Mouse (Mus musculus) intestine, embryonic 16.5 days (tissue): ENCODE measurements around the gene Pno1. TPM values are rescaled to one million over a fixed set of nuclear protein-coding genes. Genes with fewer than 3 reads are reported as not detected.

ENCODE experiments used
- ATAC-seq: fragments of 200-750 bp; cut with Nextera tagmentation; 2 replicates; pipeline ENCODE4 v1.8.0; 2017; ENCODE audit warnings: moderate TSS enrichment, moderate library complexity
- H3K27ac ChIP-seq: fragments of 300-500 bp; sonication (generic); 2 replicates; pipeline ENCODE4 v1.5.1; 2014; ENCODE audit warnings: mild to moderate bottlenecking, low read length
- H3K27me3 ChIP-seq: fragments of 300-500 bp; sonication (generic); replicated peaks from 2 replicates; pipeline ENCODE4 v1.6.1; 2014; ENCODE audit warnings: low read length, control low read depth, mixed read lengths; ENCODE audit not compliant: control insufficient read depth, insufficient read depth
- H3K36me3 ChIP-seq: fragments of 300-500 bp; sonication (generic); 2 replicates; pipeline ENCODE4 v1.6.1; 2014; ENCODE audit warnings: low read length, control low read depth; ENCODE audit not compliant: control insufficient read depth, insufficient read depth
- H3K4me1 ChIP-seq: fragments of 300-500 bp; sonication (generic); 2 replicates; pipeline ENCODE4 v1.6.1; 2014; ENCODE audit warnings: low read length, control low read depth, mixed read lengths; ENCODE audit not compliant: control insufficient read depth, insufficient read depth
- H3K4me2 ChIP-seq: fragments of 300-500 bp; sonication (generic); 2 replicates; pipeline ENCODE4 v1.6.1; 2014; ENCODE audit warnings: low read depth, low read length, control low read depth
- H3K4me3 ChIP-seq: fragments of 300-500 bp; sonication (generic); 2 replicates; pipeline ENCODE4 v1.5.1; 2014; ENCODE audit warnings: mild to moderate bottlenecking, low read length
- H3K9ac ChIP-seq: fragments of 300-500 bp; sonication (generic); 2 replicates; pipeline ENCODE4 v1.6.1; 2014; ENCODE audit warnings: low read depth, low read length
- H3K9me3 ChIP-seq: fragments of 300-500 bp; sonication (generic); 2 replicates; pipeline ENCODE4 v1.6.1; 2016; ENCODE audit warnings: low read length, control low read depth; ENCODE audit not compliant: control insufficient read depth
- WGBS: fragments of 180-500 bp; shearing (Covaris S2); extraction: QIAGEN DNeasy Blood & Tissue Kit; methylation state at CpG from one replicate; pipeline ENCODE4 v1.1.7; 2014; 5-methylcytosine and 5-hydroxymethylcytosine counted together
- polyA plus RNA-seq: library from polyadenylated mRNA; unstranded; fragments of >200 nt; fragmentation: Nextera tagmentation; extraction: Ambion mirVana; gene quantifications from 2 replicates; pipeline ENCODE4 v1.2.1, GENCODE M21; 2015

Gene Pno1
- polyA plus RNA-seq, 1 experiment from 2014 or later, result 76.8 TPM

DNA sequence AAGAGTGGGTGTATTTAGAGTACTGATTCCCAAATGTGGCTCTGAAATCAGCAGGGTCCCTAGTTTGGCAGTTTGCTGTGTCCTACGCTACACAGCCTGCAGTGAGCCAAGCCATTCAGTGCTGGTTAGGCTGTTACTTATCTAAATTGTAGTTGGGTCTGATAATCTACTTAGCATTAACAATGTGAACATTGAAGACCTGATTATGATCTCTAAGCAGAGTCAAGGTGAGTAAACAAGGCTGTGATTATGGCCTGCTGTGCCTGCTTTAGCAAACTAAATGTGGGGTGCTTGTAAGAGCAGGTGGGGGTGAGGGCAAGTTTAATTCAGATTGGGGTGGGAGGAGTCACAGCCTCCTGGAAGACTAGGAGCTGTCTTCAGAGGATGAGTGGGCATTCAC lies 47.4 kb downstream of the Pno1 start:
- no peak overlapping the region for H3K9ac ChIP-seq
- H3K27ac ChIP-seq, result peak overlapping the region; percentile 30
- H3K9me3 ChIP-seq, result no peaks in the 10 kb centered on the region
- H3K4me1 ChIP-seq, result peaks cover 35% of the 10 kb centered on the region
- 69% methylated on average over 1 of the region's 1 CpGs for WGBS
- no peaks in the 10 kb centered on the region for H3K36me3 ChIP-seq
- H3K4me3 ChIP-seq, result no peak overlapping the region
- ATAC-seq, result peak; percentile 30
- H3K4me2 ChIP-seq, result peak overlapping the region; percentile 4; the same call in 1 of the 2 replicates
- no peaks in the 10 kb centered on the region for H3K27me3 ChIP-seq

DNA sequence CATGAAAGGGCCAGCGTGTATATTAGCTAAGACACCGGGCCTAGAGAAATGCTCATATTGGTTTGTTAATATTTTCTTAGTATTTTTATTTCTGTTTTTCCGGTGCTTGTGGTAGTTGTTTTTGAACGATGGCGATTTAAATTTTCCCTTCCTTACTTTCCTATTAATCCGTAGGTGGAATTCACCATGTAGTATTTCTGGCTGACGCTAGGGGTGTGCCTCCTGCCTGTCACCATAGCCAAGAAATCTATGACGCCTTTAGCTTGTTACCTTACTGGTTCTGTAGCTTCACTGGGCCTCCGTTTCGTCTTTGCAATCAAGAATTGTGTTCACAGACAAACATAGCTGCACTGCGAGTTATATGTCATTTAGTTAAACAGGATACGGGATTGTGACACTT lies 51.1 kb downstream of the Pno1 start:
- H3K4me1 ChIP-seq, result peaks cover 27% of the 10 kb centered on the region
- 1% methylated on average over 12 of the region's 12 CpGs for WGBS

DNA sequence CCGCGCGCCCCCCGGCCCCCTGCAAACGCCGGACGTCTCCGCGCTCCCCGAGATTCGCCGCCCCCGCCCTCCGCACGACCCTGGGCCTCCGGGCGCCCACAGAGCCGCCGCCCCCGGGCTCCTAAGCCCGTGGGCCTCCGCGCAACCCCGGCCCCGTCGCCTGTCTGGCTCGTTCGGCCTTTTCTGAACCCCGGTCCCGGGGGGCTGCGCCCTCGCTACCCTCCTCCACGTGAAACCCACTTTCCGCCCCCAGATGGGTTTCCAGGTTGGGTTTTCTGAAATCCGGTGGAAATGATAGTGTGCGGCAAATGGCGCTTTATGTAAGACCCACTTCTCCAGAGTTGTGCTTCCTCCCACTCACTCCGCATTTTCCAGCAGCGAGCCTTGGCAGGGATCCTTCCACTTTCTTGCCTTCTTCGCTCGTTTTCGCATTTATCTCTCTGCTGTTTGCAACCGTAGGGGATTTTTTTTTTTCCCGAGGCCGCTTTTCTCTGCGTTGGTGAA lies 51.6 kb downstream of the Pno1 start:
- Histone ChIP-seq H3K9ac (peak overlapping the region; percentile 99), H3K4me3 (peak overlapping the region; percentile 81), H3K36me3 (no peaks in the 10 kb centered on the region), H3K4me2 (peak overlapping the region; percentile 63), H3K27ac (peak overlapping the region; percentile 97), H3K4me1 (peaks cover 26% of the 10 kb centered on the region), H3K27me3 (no peaks in the 10 kb centered on the region), H3K9me3 (no peaks in the 10 kb centered on the region)
- peak; percentile 28 for ATAC-seq
- WGBS, result 1% methylated on average over 46 of the region's 46 CpGs

More for the DNA sequence above, 51.1 kb downstream of the Pno1 start:
- no peaks in the 10 kb centered on the region for H3K36me3 ChIP-seq
- no peak for ATAC-seq
- no peaks in the 10 kb centered on the region for H3K9me3 ChIP-seq
- H3K4me2 ChIP-seq, result peak overlapping the region; percentile 63
- peak overlapping the region; percentile 99 for H3K9ac ChIP-seq
- H3K27me3 ChIP-seq, result no peaks in the 10 kb centered on the region
- peak overlapping the region; percentile 81 for H3K4me3 ChIP-seq
- H3K27ac ChIP-seq, result peak overlapping the region; percentile 97

DNA sequence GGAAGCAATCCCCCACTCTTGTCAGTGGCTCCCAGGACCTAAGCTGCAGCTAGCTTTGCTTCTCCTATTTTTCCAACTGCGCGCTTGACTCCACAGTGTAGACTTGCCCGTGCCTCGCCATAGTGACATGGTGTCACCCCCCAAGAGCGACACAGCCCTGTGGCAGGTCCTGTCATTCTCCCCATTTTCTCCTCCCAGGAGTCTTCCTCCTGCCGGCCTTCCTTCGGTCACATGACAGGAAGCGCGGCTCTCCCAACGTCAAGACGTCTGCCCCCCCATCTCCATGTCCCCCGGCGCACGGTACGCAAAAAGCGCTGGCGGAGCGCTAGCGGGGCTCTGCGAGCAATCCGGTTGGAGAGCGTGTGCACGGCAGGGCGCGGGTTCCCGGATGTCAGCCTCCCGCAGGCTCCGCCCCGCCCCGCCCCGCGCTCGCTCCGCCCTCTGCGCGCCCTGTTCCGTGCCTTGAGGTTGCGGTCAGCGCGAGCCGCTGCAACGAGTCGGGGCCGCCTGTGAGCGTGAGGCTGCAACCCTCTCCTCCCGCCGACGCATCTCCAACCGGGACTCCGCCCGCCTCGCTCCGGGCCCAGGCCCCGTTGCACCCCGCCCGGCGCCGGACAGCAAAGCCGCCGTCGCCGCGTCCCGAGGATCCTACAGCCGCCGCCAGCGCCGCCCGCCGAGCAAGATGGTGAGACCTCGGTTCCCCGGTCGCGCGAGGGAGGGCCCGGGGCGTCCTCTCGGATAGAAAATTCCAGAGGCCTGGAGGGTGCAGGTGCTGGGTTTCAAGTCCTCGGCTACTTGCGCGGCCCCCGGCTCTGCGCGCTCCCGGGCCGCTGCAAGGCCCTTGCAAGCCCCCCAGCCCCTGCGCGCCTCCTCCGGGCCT lies 52.3 kb downstream of the Pno1 start, which contains the start of gene Ppp3r1:
Gene Ppp3r1 (plus strand): TSS at position 406 of the 880 bp plus-strand sequence.
- peak within 1 kb of the TSS; percentile 97 for H3K27ac ChIP-seq
- peak within 1 kb of the TSS; percentile 99 for H3K9ac ChIP-seq
- H3K9me3 ChIP-seq, result no peaks in the 10 kb centered on the region
- WGBS, result under 1% methylated on average over 80 of the region's 89 CpGs
- H3K4me3 ChIP-seq, result peak within 1 kb of the TSS; percentile 81
- peak; percentile 97 for ATAC-seq
- H3K4me2 ChIP-seq, result peak within 1 kb of the TSS; percentile 63
- no peaks in the 10 kb centered on the region for H3K27me3 ChIP-seq
- H3K4me1 ChIP-seq, result peaks cover 23% of the 10 kb centered on the region
- no peaks in the 10 kb centered on the region for H3K36me3 ChIP-seq

Other genes starting within 250 kb of the Pno1 start
- gene Cnrip1, start 160.0 kb downstream of the Pno1 start, polyA plus RNA-seq, result 20.4 and 22.6 TPM in 2 replicates
- gene Plek, start 159.2 kb downstream of the Pno1 start, polyA plus RNA-seq, result 2.2 TPM in 2 replicates
- gene Ppp3r1, start 52.3 kb downstream of the Pno1 start, polyA plus RNA-seq, result 88.2 and 90.5 TPM in 2 replicates
- 23.9 and 25.3 TPM in 2 replicates for gene Wdr92, start 29.5 kb downstream of the Pno1 start, polyA plus RNA-seq
- 104 and 105 TPM in 2 replicates for gene C1d, start 46.0 kb upstream of the Pno1 start, polyA plus RNA-seq